ENCODE assay signal across 10 mouse cellular contexts in genomic region chr4:84088166-84088565, GRCm38 (mm10).
DNase-seq lines count a peak whose midpoint lies in the region; ATAC-seq and TF ChIP-seq lines count a peak whose summit lies in the region.
"Had no signal": no experiment of that assay in that cellular context is flagged by ENCODE, and none has a peak within 500 bp of the region (broad histone marks: within the 10 kb centered on the region; RNA-seq: fewer than 3 reads in every experiment).

No protein-coding gene starts in this region.

- peak; percentile 2 for DNase-seq in right cerebral cortex, adult 18-20 months
- DNase-seq in right cerebral cortex, postnatal 36 days (ENCODE audit: low spot score in 2 of 2) = no peak
- peak; percentile 61 to 75 for DNase-seq in heart, postnatal 14 days
- DNase-seq in urinary bladder, postnatal 25 days (ENCODE audit: low spot score) = peak; percentile 14
- no peak for DNase-seq in forebrain, embryonic 14.5 days (ENCODE audit: low spot score)
- DNase-seq in forebrain, postnatal 0 days = no peak
- DNase-seq in midbrain, embryonic 14.5 days = no peak

- H3K9me3 ChIP-seq in lung, embryonic 16.5 days (ENCODE audit: control insufficient read depth, low read length) = no peaks in the 10 kb centered on the region
- no peaks in the 10 kb centered on the region for H3K9me3 ChIP-seq in forebrain, embryonic 14.5 days (replicated peaks; ENCODE audit: control insufficient read depth, low read length)
- H3K9me3 ChIP-seq in forebrain, postnatal 0 days (ENCODE audit: low read length) = no peaks in the 10 kb centered on the region
- no peaks in the 10 kb centered on the region for H3K9me3 ChIP-seq in midbrain, embryonic 14.5 days (ENCODE audit: control insufficient read depth, low read length)
- H3K9me3 ChIP-seq: limb, embryonic 15.5 days had no signal

- H3K27me3 ChIP-seq in lung, embryonic 16.5 days (ENCODE audit: control insufficient read depth, insufficient read depth, low read depth, low read length) = no peaks in the 10 kb centered on the region
- no peaks in the 10 kb centered on the region for H3K27me3 ChIP-seq in forebrain, embryonic 14.5 days (replicated peaks; ENCODE audit: control insufficient read depth, insufficient read depth, low read length)
- H3K27me3 ChIP-seq in forebrain, postnatal 0 days (ENCODE audit: insufficient read depth, low read length) = no peaks in the 10 kb centered on the region
- H3K27me3 ChIP-seq in midbrain, embryonic 14.5 days (ENCODE audit: control insufficient read depth, insufficient read depth, low read length) = no peaks in the 10 kb centered on the region

- 56% methylated on average over 12 of the region's 12 CpGs for WGBS in lung, embryonic 16.5 days
- WGBS in forebrain, embryonic 14.5 days = 91% methylated on average over 12 of the region's 12 CpGs
- 88% methylated on average over 12 of the region's 12 CpGs for WGBS in forebrain, postnatal 0 days
- WGBS in midbrain, embryonic 14.5 days = 90% methylated on average over 12 of the region's 12 CpGs

- intact Hi-C loops in heart, postnatal 14 days (cut with DNase I) = no loop called here

- no peaks in the 10 kb centered on the region for H3K36me3 ChIP-seq in lung, embryonic 16.5 days (ENCODE audit: control insufficient read depth, insufficient read depth, low read length)
- no peaks in the 10 kb centered on the region for H3K36me3 ChIP-seq in forebrain, embryonic 14.5 days (ENCODE audit: control insufficient read depth, insufficient read depth, low read length)
- H3K36me3 ChIP-seq in forebrain, postnatal 0 days (ENCODE audit: insufficient read depth) = no peaks in the 10 kb centered on the region
- no peaks in the 10 kb centered on the region for H3K36me3 ChIP-seq in midbrain, embryonic 14.5 days (ENCODE audit: control insufficient read depth, insufficient read depth, low read length)
- H3K36me3 ChIP-seq: G1E; limb, embryonic 15.5 days had no signal

- no peaks in the 10 kb centered on the region for H3K4me1 ChIP-seq in lung, embryonic 16.5 days (replicated peaks; ENCODE audit: control insufficient read depth, insufficient read depth, low read length)
- H3K4me1 ChIP-seq in forebrain, embryonic 14.5 days (ENCODE audit: control insufficient read depth, insufficient read depth, low read length) = no peaks in the 10 kb centered on the region
- H3K4me1 ChIP-seq in forebrain, postnatal 0 days (ENCODE audit: insufficient read depth) = no peaks in the 10 kb centered on the region
- peaks cover 6% of the 10 kb centered on the region; the same call in 1 of the 2 replicates for H3K4me1 ChIP-seq in midbrain, embryonic 14.5 days (ENCODE audit: control insufficient read depth, insufficient read depth, low read length)
- H3K4me1 ChIP-seq: limb, embryonic 15.5 days had no signal

- peak; percentile 77 for ATAC-seq in lung, embryonic 16.5 days (ENCODE audit: low read depth)
- ATAC-seq in forebrain, embryonic 14.5 days = no peak
- no peak for ATAC-seq in forebrain, postnatal 0 days
- no peak for ATAC-seq in midbrain, embryonic 14.5 days (ENCODE audit: low FRiP score, low TSS enrichment)

- no peak for TF ChIP-seq CTCF in forebrain, postnatal 0 days (IDR thresholded peaks at IDR 0.05; ENCODE audit: low read depth)

- H3K9ac ChIP-seq in lung, embryonic 16.5 days (ENCODE audit: low read length) = no peak overlapping the region
- no peak overlapping the region for H3K9ac ChIP-seq in forebrain, embryonic 14.5 days (ENCODE audit: low read length)
- H3K9ac ChIP-seq in forebrain, postnatal 0 days = no peak overlapping the region
- H3K9ac ChIP-seq in midbrain, embryonic 14.5 days (replicated peaks; ENCODE audit: low read length) = no peak overlapping the region
- H3K9ac ChIP-seq: limb, embryonic 15.5 days had no signal

- H3K27ac ChIP-seq in lung, embryonic 16.5 days (ENCODE audit: low read length) = no peak overlapping the region
- no peak overlapping the region for H3K27ac ChIP-seq in forebrain, embryonic 14.5 days (ENCODE audit: low read depth, low read length)
- no peak overlapping the region for H3K27ac ChIP-seq in forebrain, postnatal 0 days (ENCODE audit: low read depth, low read length)
- H3K27ac ChIP-seq in midbrain, embryonic 14.5 days (replicated peaks; ENCODE audit: low read depth, low read length) = no peak overlapping the region
- H3K27ac ChIP-seq: limb, embryonic 15.5 days had no signal

- H3K4me2 ChIP-seq in lung, embryonic 16.5 days (ENCODE audit: low read depth, low read length) = no peak overlapping the region
- no peak overlapping the region for H3K4me2 ChIP-seq in forebrain, embryonic 14.5 days (ENCODE audit: low read length)
- H3K4me2 ChIP-seq in forebrain, postnatal 0 days (ENCODE audit: low read depth) = no peak overlapping the region
- H3K4me2 ChIP-seq in midbrain, embryonic 14.5 days (ENCODE audit: low read length) = no peak overlapping the region
- H3K4me2 ChIP-seq: limb, embryonic 15.5 days had no signal

- H3K4me3 ChIP-seq in lung, embryonic 16.5 days (ENCODE audit: low read length) = no peak overlapping the region
- no peak overlapping the region for H3K4me3 ChIP-seq in forebrain, embryonic 14.5 days (ENCODE audit: low read depth, low read length)
- H3K4me3 ChIP-seq in forebrain, postnatal 0 days (ENCODE audit: low read depth, low read length) = no peak overlapping the region
- no peak overlapping the region for H3K4me3 ChIP-seq in midbrain, embryonic 14.5 days (replicated peaks; ENCODE audit: low read depth, low read length)
- H3K4me3 ChIP-seq: limb, embryonic 15.5 days had no signal

Comparison
In these comparisons a context has a peak if more than half of its experiments do, and no peak if none do; other contexts are left out.
1. DNase-seq: peak in right cerebral cortex, adult 18-20 months (single experiment), heart, postnatal 14 days (2 of 2) and urinary bladder, postnatal 25 days (single experiment); none in right cerebral cortex, postnatal 36 days (0 of 2), forebrain, embryonic 14.5 days (single experiment), forebrain, postnatal 0 days (single experiment) and midbrain, embryonic 14.5 days (single experiment).